Mouse (Mus musculus) limb, embryonic 14.5 days (tissue): ENCODE measurements at regions not wholly inside any gene's neighbourhood (a gene's known extent, or its start where the extent isn't known, plus 50 kb on each side); places are given as distances from the start of the nearest gene placed in this dataset.

Experiments
- ATAC-seq: fragments of 200-750 bp; cut with Nextera tagmentation; 2 replicates; pipeline ENCODE4 v1.8.0; 2017; ENCODE audit warnings: low read depth, moderate number of reproducible peaks, moderate TSS enrichment; ENCODE audit not compliant: low FRiP score
- DNase-seq: peaks from one replicate; pipeline ENCODE4 v3.0.0-alpha.2; 2015; ENCODE audit warnings: low spot score
- H3K27ac ChIP-seq: fragments of 300-500 bp; sonication (generic); replicated peaks from 2 replicates; pipeline ENCODE4 v1.5.1; 2014; ENCODE audit warnings: low read depth, mild to moderate bottlenecking, low read length, moderate library complexity, mixed read lengths
- H3K27me3 ChIP-seq: fragments of 300-500 bp; sonication (generic); 2 replicates; pipeline ENCODE4 v1.6.1; 2014; ENCODE audit warnings: low read length, mixed read lengths; ENCODE audit not compliant: control insufficient read depth, insufficient read depth
- H3K36me3 ChIP-seq: fragments of 300-500 bp; sonication (generic); 2 replicates; pipeline ENCODE4 v1.6.1; 2014; ENCODE audit warnings: mild to moderate bottlenecking, low read length, moderate library complexity, mixed read lengths; ENCODE audit not compliant: control insufficient read depth, insufficient read depth
- H3K4me1 ChIP-seq: fragments of 300-500 bp; sonication (generic); 2 replicates; pipeline ENCODE4 v1.6.1; 2014; ENCODE audit warnings: antibody characterized with exemption, low read length, mixed read lengths; ENCODE audit not compliant: control insufficient read depth, insufficient read depth
- H3K4me2 ChIP-seq: fragments of 300-500 bp; sonication (generic); replicated peaks from 2 replicates; pipeline ENCODE4 v1.6.1; 2014; ENCODE audit warnings: low read depth, mild to moderate bottlenecking, low read length, moderate library complexity; ENCODE audit not compliant: severe bottlenecking
- H3K4me3 ChIP-seq: fragments of 300-500 bp; sonication (generic); replicated peaks from 2 replicates; pipeline ENCODE4 v1.5.1; 2014; ENCODE audit warnings: low read length
- H3K9ac ChIP-seq: fragments of 300-500 bp; sonication (generic); 2 replicates; pipeline ENCODE4 v1.6.1; 2014; ENCODE audit warnings: mild to moderate bottlenecking, low read depth, low read length, moderate library complexity; ENCODE audit not compliant: severe bottlenecking
- H3K9me3 ChIP-seq: fragments of 300-500 bp; sonication (generic); 2 replicates; pipeline ENCODE4 v1.6.1; 2016; ENCODE audit warnings: low read length; ENCODE audit not compliant: control insufficient read depth
- POLR2A ChIP-seq: fragments of 200-500 bp; IDR thresholded peaks from 2 replicates; pipeline ENCODE4 v1.8.0; 2012; ENCODE audit warnings: inconsistent platforms, mild to moderate bottlenecking, moderate library complexity, borderline replicate concordance; ENCODE audit not compliant: insufficient read depth, insufficient read length; ENCODE audit errors: extremely low read depth
- WGBS: fragments of 180-500 bp; shearing (Covaris S2); extraction: QIAGEN DNeasy Blood & Tissue Kit; methylation state at CpG from one replicate; pipeline ENCODE4 v1.1.7; 2014; 5-methylcytosine and 5-hydroxymethylcytosine counted together

DNA sequence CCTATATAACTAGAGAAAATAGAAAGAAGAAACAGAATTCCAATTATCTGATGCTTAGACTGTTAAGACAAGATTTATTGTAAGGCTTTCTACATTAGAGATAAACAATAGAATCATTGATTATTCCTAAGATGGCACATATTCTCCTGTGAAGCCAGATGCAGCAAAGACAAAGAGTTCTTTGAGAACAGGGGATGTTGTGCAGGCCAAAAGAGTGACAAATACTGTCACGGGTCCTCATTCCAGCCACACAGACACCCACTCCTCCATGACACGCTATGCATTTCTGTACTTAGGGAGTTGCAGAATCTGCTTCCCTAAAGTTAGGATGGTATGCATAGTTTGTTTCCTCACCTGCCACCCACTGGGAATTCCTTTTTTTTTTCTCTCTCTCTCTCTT, 245.2 kb downstream of the Sv2b start:
- 85% methylated on average over 2 of the region's 2 CpGs for whole genome bisulfite sequencing

DNA sequence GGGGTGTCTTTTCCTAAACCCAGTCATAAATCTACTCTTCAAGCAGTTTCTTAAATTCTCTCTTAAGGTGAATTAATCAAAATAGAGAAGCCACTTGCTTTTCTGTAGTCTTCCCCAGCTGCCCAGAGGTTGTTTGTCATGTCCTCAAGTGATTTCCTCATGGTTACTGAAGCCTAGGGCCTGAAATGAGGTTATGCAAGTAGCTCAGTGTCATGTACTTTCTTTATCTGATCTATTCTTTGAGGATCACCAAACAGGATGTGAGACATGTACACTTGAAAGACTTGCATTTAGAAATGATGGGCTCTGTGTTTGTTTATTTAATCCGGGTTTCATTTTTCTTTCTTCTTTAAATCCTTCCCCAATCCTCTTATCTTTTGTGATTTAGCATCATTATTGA, 258.8 kb downstream of the Sv2b start:
- no peak for ATAC-seq
- Histone ChIP-seq H3K9me3 (no peaks in the 10 kb centered on the region), H3K27ac (no peak overlapping the region), H3K27me3 (no peaks in the 10 kb centered on the region), H3K4me1 (no peaks in the 10 kb centered on the region), H3K4me3 (no peak overlapping the region), H3K4me2 (no peak overlapping the region), H3K9ac (no peak overlapping the region), H3K36me3 (no peaks in the 10 kb centered on the region)
- no peak for TF ChIP-seq POLR2A
- no peak for DNase-seq
- WGBS: 88% methylated on average over 1 of the region's 1 CpGs

More for the DNA sequence above, 245.2 kb downstream of the Sv2b start:
- TF ChIP-seq POLR2A: no peak
- no peaks in the 10 kb centered on the region for H3K36me3 ChIP-seq
- H3K27ac ChIP-seq: no peak overlapping the region
- ATAC-seq (no peak), DNase-seq (no peak)
- H3K9ac ChIP-seq: no peak overlapping the region
- H3K4me3 ChIP-seq: no peak overlapping the region
- no peaks in the 10 kb centered on the region for H3K4me1 ChIP-seq
- no peaks in the 10 kb centered on the region for H3K27me3 ChIP-seq
- no peak overlapping the region for H3K4me2 ChIP-seq
- H3K9me3 ChIP-seq: no peaks in the 10 kb centered on the region

- H3K9me3 ChIP-seq: no peaks in the 10 kb centered on the region
- no peak overlapping the region for H3K27ac ChIP-seq
- ATAC-seq: no peak
- H3K4me2 ChIP-seq: no peak overlapping the region
- no peak overlapping the region for H3K9ac ChIP-seq
- no peak for DNase-seq
- H3K4me3 ChIP-seq: no peak overlapping the region
- TF ChIP-seq POLR2A: no peak
- H3K36me3 ChIP-seq: no peaks in the 10 kb centered on the region
- H3K4me1 ChIP-seq: no peaks in the 10 kb centered on the region
- H3K27me3 ChIP-seq: no peaks in the 10 kb centered on the region
- whole genome bisulfite sequencing: 76% methylated on average over 5 of the region's 5 CpGs
Observed at GRCm38 (mm10) chr7:75049751-75050150, 259.3 kb downstream of the Sv2b start.

DNA sequence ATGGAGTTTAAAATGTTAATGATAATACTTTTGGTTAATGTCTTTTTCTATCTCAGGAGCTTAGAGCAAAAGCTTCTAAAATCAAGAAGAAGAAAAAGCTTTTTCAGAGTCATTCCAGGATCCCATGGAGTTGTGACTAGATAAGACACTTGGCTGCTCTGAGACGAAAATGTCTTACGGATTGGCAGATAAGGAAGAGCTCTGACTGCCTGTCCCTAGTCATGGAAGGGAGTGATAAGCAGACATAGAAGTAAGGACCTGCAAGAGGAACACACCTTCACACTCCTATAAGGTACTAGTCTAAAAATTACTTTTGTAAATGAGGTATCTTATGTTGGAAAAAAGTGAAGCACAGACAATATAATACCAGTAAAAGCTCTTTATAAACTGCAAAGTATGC, 260.2 kb downstream of the Sv2b start:
- no peak for ATAC-seq
- TF ChIP-seq POLR2A: no peak
- 87% methylated on average over 2 of the region's 2 CpGs for WGBS

GRCm38 (mm10) chr7:75047827-75048226, 261.2 kb downstream of the Sv2b start:
- no peak for DNase-seq
- Histone ChIP-seq H3K4me1 (no peaks in the 10 kb centered on the region), H3K27ac (no peak overlapping the region), H3K4me2 (no peak overlapping the region), H3K9me3 (no peaks in the 10 kb centered on the region), H3K4me3 (no peak overlapping the region), H3K9ac (no peak overlapping the region), H3K27me3 (no peaks in the 10 kb centered on the region), H3K36me3 (no peaks in the 10 kb centered on the region)
- no peak for TF ChIP-seq POLR2A
- WGBS: 77% methylated on average over 3 of the region's 3 CpGs
- no peak for ATAC-seq

More for the DNA sequence above, 260.2 kb downstream of the Sv2b start:
- H3K4me3 ChIP-seq: no peak overlapping the region
- H3K27ac ChIP-seq: no peak overlapping the region
- H3K4me2 ChIP-seq: no peak overlapping the region
- DNase-seq: no peak
- no peak overlapping the region for H3K9ac ChIP-seq
- no peaks in the 10 kb centered on the region for H3K9me3 ChIP-seq
- H3K27me3 ChIP-seq: no peaks in the 10 kb centered on the region
- no peaks in the 10 kb centered on the region for H3K4me1 ChIP-seq
- H3K36me3 ChIP-seq: no peaks in the 10 kb centered on the region

DNA sequence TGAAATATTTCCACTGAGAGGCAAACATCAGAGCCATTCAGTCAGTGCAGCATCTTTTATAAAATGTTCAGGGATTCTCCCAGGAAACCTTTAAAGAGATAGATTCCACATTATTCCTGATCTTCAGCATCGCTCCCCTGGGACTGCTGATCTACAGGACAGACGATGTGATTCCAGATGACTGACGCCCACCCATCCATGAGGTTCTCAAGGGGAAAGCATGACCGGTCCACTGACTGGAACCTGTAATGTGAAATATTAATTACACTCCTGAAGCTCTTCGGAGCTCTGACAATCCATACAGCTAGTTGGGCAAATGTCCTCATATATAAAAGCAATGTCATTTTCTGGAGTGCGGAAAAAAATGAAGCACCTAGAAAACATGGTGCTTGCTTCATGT, 268.2 kb downstream of the Sv2b start:
- H3K4me2 ChIP-seq: no peak overlapping the region
- no peak overlapping the region for H3K9ac ChIP-seq
- ATAC-seq (no peak), DNase-seq (no peak)
- no peaks in the 10 kb centered on the region for H3K9me3 ChIP-seq
- no peaks in the 10 kb centered on the region for H3K36me3 ChIP-seq
- H3K27ac ChIP-seq: no peak overlapping the region
- TF ChIP-seq POLR2A: no peak
- H3K4me3 ChIP-seq: no peak overlapping the region
- WGBS: 91% methylated on average over 6 of the region's 6 CpGs
- no peaks in the 10 kb centered on the region for H3K4me1 ChIP-seq
- H3K27me3 ChIP-seq: no peaks in the 10 kb centered on the region
